Mouse (Mus musculus): Measurements from ENCODE around the gene E030025P04Rik. TPM values are rescaled to one million over a fixed set of nuclear protein-coding genes. Genes with fewer than 3 reads are reported as not detected.

E030025P04Rik gene
- total RNA-seq, 2 experiments from 2014 or later, result not detected

DNA sequence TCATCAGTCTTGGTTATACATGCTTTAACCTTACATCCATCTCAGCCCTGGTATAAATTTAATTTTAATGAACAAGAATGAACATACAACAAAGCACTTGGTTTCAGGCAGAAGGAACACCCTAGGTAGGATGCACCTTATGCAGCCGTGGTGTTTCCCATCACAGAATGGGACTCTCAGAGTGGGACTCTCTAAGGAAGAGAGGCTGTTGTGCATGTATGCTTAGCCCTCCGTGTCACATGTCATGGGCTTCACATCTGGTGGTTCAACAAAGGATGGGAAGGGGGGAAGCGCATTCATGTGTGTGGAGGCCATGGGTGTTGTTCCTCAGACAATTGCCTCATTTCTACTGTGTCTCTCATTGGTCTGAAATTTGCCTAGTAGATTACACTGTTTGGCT is 40.8 kb downstream of the E030025P04Rik start:
- no peak for DNase-seq (ENCODE audit: extremely low spot score in 1 of 2, low spot score in 1 of 2)

DNA sequence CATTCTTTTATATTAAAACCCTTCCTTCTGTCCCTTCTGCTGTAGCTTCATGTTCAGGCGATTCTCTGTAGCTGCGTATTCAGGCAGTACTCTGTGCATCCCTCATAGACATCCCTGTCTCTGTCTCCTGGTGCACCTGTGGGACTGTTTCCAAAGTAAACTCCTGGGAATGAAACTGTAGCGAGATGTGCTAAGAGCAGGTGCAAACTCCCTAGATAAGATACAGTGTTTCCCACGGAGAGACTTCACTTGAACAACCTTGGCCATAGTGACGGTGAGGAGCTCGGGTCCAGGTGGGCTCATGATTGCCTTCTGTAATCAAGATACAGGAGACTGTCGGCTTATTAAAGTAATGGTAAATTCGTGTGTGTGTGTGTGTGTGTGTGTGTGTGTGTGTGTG is 41.5 kb downstream of the E030025P04Rik start:
- no peak for DNase-seq (ENCODE audit: extremely low spot score in 1 of 2, low spot score in 1 of 2)

DNA sequence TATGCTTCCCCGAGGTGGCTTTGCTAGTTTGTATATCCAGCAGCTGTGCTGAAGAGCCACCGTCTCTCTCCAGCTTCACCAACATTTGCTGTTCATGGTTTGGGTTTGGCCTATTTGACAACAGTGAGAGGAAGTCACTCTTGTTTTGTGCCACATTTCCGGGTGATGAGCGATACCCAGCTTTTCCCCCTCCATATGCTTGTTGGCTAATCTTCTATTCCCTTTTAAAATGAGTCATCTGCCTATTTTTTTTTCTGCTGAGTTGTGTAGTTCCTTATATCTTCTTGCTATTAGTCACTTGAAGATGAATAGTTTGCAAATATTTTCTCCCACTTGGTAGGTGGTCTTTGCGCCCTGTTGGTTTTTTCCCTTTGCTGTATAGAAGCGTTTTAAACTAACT is 43.9 kb downstream of the E030025P04Rik start:
- DNase-seq (ENCODE audit: extremely low spot score in 1 of 2, low spot score in 1 of 2), result no peak

DNA sequence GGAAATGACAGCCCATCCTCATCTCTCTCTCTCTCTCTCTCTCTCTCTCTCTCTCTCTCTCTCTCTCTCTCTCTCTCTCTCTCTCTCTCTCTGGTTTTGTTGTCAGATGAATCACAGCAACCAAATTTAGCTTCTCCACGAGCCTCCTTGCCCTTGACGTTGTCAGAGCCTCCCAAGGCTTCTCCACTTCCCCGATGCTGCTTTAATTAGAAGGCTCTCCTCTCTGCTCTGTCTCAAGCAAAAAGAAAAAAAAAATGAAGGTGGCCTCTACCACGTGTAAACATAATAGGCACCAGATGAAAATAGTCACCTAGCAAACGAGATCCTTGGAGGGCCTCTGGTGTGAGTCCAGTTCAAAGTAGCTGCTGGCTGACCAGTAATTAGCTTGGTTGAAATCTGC is 52.3 kb downstream of the E030025P04Rik start:
- no peak for DNase-seq (ENCODE audit: extremely low spot score in 1 of 2, low spot score in 1 of 2)

Other genes starting within 250 kb of the E030025P04Rik start
- 10 to 100 TPM; 24.6 to 29.6 TPM for gene Axin2, start 224.0 kb downstream of the E030025P04Rik start, total RNA-seq (2021)
- 10 to 100 TPM; 12.5 TPM for gene Rgs9, start 153.8 kb upstream of the E030025P04Rik start, total RNA-seq (2021)
- 10 to 100 TPM; 50.7 to 52.8 TPM for gene Gna13, start 218.5 kb upstream of the E030025P04Rik start, total RNA-seq (2021)